Mouse (Mus musculus) adrenal gland, postnatal 10 days (tissue): ENCODE results near the gene Lca5l. TPM values are rescaled to one million over a fixed set of nuclear protein-coding genes. Genes with fewer than 3 reads are reported as not detected.

Source experiments
- DNase-seq: peaks from one replicate; pipeline ENCODE4 v3.0.0; 2021; ENCODE audit warnings: mixed read lengths
- total RNA-seq, 2 experiments: library from RNA; stranded (reverse); gene quantifications; 2 replicates each; pipeline ENCODE4 v1.2.3; 2021

Gene Lca5l
- total RNA-seq, 2 experiments from 2014 or later = 0.78 to 2.0 TPM

GRCm38 (mm10) chr16:96114729-96115128 lies 77.3 kb downstream of the Lca5l start:
- DNase-seq = no peak

GRCm38 (mm10) chr16:96112769-96113168 lies 79.3 kb downstream of the Lca5l start:
- DNase-seq = no peak

GRCm38 (mm10) chr16:96110655-96111345 lies 81.3 kb downstream of the Lca5l start:
- no peak for DNase-seq

- no peak for DNase-seq
Observed at GRCm38 (mm10) chr16:96109673-96110072, 82.4 kb downstream of the Lca5l start.

Other genes starting within 250 kb of the Lca5l start
- 10 to 100 TPM; 37.2 to 40.0 TPM for gene Psmg1, start 201.3 kb downstream of the Lca5l start, total RNA-seq
- gene Brwd1, start 109.7 kb downstream of the Lca5l start, total RNA-seq = 10 to 100 TPM; 67.0 to 85.9 TPM
- gene Hmgn1, start 64.5 kb downstream of the Lca5l start, total RNA-seq = 100 to 1,000 TPM; 206 to 208 TPM
- gene Wrb, start 46.9 kb downstream of the Lca5l start, total RNA-seq = 10 to 100 TPM; 21.6 to 25.6 TPM
- 10 to 100 TPM; 15.6 to 43.9 TPM for gene Sh3bgr, start 8.2 kb upstream of the Lca5l start, total RNA-seq
- gene B3galt5, start 43.5 kb upstream of the Lca5l start, total RNA-seq = under 1 TPM; 0.12 to 0.30 TPM